Mouse (Mus musculus) myocyte (in vitro differentiated cells): ENCODE measurements at regions not wholly inside any gene's neighbourhood (a gene's known extent, or its start where the extent isn't known, plus 50 kb on each side); places are given as distances from the start of the nearest gene placed in this dataset.

Experiments
- POLR2A ChIP-seq: IDR thresholded peaks from one replicate; pipeline ENCODE4 v1.6.1; 2011; ENCODE audit warnings: low read depth, mild to moderate bottlenecking, control low read depth, moderate library complexity; ENCODE audit not compliant: insufficient read length
- POLR2AphosphoS2 ChIP-seq: IDR thresholded peaks from one replicate; pipeline ENCODE4 v1.6.1; 2011; ENCODE audit warnings: low read depth, control low read depth; ENCODE audit not compliant: insufficient read length
- SRF ChIP-seq: IDR thresholded peaks from one replicate; pipeline ENCODE4 v1.6.1; 2011; ENCODE audit warnings: low read depth; ENCODE audit not compliant: control insufficient read depth, insufficient read length
- TCF3 ChIP-seq: IDR thresholded peaks from one replicate; pipeline ENCODE4 v1.6.1; 2011; ENCODE audit warnings: low read depth, control low read depth; ENCODE audit not compliant: insufficient read length
- USF1 ChIP-seq: IDR thresholded peaks from one replicate; pipeline ENCODE4 v1.6.1; 2011; ENCODE audit warnings: low read depth, mild to moderate bottlenecking, control low read depth, moderate library complexity

DNA sequence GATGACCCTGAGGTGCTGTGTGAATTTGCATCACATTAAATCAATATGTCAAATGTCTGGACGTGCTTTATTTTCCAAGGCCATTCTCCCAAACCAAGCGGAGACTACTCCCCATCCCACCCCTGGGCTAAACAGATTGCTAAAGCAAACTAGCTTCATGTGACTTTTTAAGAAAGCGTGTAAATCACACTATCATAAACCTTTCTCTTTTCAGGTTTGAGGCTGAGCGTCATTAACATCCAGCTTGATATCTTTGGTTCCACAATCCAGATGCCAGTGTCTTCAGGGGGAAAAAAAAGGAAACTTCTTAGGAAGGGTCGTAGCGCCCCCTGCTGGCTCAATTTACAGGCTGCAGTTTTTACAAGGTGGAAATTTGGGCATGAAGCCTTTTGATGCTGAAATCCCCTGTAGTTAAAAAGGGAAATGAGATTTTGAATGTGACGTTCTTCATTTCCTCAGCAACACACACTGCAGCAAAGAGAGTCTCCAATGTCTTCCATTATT lies 105.1 kb upstream of the Nt5e start:
- TF ChIP-seq USF1, result no peak
- no peak for TF ChIP-seq POLR2AphosphoS2
- TF ChIP-seq POLR2A, result no peak
- TF ChIP-seq TCF3, result no peak
- no peak for TF ChIP-seq SRF
